In the genomic region with DNA sequence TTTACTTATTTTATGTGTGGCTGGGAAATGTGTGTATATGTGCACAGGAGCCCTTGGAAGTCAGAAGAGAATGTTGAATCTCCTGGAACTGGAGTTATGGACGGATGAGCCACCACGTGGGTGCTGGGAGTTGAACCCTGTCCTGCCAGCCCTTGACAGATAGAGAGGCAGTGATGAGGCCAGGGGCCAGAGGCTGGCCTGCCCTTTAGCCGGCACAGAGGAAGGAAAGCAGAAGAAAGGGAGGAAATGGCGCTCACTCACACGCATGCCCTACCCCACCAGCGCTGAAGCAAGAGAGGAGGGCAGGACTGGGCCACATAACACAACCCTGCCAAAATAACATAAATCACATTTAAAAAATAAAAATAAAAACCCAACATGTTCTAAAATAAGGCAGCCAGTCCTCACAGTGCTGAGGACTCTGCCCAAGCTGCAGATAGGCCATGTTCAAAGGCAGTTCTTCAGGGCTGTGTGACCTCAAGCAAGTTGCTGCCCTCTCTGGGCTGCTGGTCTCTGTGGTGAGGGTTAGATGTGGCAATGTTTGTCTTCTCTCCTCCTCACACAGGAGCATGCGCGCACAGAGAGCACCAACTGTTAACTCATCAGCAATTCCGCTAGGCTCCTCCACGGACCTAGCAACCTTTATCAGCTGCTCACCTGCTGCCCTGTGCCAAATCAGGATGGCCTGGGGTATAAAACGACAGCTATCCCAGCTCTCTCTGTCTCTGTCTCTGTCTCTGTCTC, we compare ENCODE assay signal across 11 mouse cellular contexts. TPM values are rescaled to one million over a fixed set of nuclear protein-coding genes. Genes with fewer than 3 reads are reported as not detected.
DNase-seq lines count a peak whose midpoint lies in the region; ATAC-seq and TF ChIP-seq lines count a peak whose summit lies in the region.
"Had no signal": no experiment of that assay in that cellular context is flagged by ENCODE, and none has a peak within 500 bp of the region (broad histone marks: within the 10 kb centered on the region; RNA-seq: fewer than 3 reads in every experiment).

No protein-coding gene starts in this region.

- no peak overlapping the region for H3K9ac ChIP-seq in midbrain, embryonic 11.5 days (ENCODE audit: low read length)
- no peak overlapping the region for H3K9ac ChIP-seq in midbrain, embryonic 14.5 days (replicated peaks; ENCODE audit: low read length)
- H3K9ac ChIP-seq in kidney, postnatal 0 days (ENCODE audit: low read depth, low read length), result no peak overlapping the region
- H3K9ac ChIP-seq in liver, embryonic 14.5 days (replicated peaks), result no peak overlapping the region
- H3K9ac ChIP-seq in midbrain, postnatal 0 days (replicated peaks; ENCODE audit: low read length, poor library complexity, severe bottlenecking), result no peak overlapping the region
- H3K9ac ChIP-seq: liver, embryonic 13.5 days had no signal

- no peaks in the 10 kb centered on the region for H3K27me3 ChIP-seq in midbrain, embryonic 11.5 days (ENCODE audit: control insufficient read depth, insufficient read depth, low read length)
- no peaks in the 10 kb centered on the region for H3K27me3 ChIP-seq in midbrain, embryonic 14.5 days (ENCODE audit: control insufficient read depth, insufficient read depth, low read length)
- H3K27me3 ChIP-seq in kidney, postnatal 0 days (ENCODE audit: insufficient read depth, low read length), result no peaks in the 10 kb centered on the region
- no peaks in the 10 kb centered on the region for H3K27me3 ChIP-seq in liver, embryonic 14.5 days (ENCODE audit: control insufficient read depth, insufficient read depth, low read length)
- H3K27me3 ChIP-seq in midbrain, postnatal 0 days (ENCODE audit: insufficient read depth, low read length), result no peaks in the 10 kb centered on the region
- H3K27me3 ChIP-seq: CH12.LX; liver, embryonic 13.5 days had no signal

- peak; percentile 68 for DNase-seq in midbrain, embryonic 11.5 days (ENCODE audit: low spot score, missing footprints)
- DNase-seq in midbrain, embryonic 14.5 days, result no peak
- DNase-seq in kidney, postnatal 0 days (ENCODE audit: low spot score), result peak; percentile 40
- DNase-seq in liver, embryonic 14.5 days (ENCODE audit: low read depth in 3 of 3, low spot score in 3 of 3), result no peak
- peak; percentile 75 for DNase-seq in yolk sac, embryonic 10.5 days (ENCODE audit: low spot score)
- DNase-seq in heart, postnatal 25 days (ENCODE audit: low spot score), result no peak
- no peak for DNase-seq in embryo, embryonic 10.5 days (ENCODE audit: low spot score)
- no peak for DNase-seq in midbrain, postnatal 0 days (ENCODE audit: low spot score)
- DNase-seq: liver, embryonic 13.5 days had no signal

- WGBS in midbrain, embryonic 11.5 days, result 79% methylated on average over 11 of the region's 11 CpGs
- WGBS in midbrain, embryonic 14.5 days, result 81% methylated on average over 11 of the region's 11 CpGs
- 42% methylated on average over 11 of the region's 11 CpGs for WGBS in kidney, postnatal 0 days
- 33% methylated on average over 11 of the region's 11 CpGs for WGBS in liver, embryonic 14.5 days (ENCODE audit: insufficient replicate concordance)
- 72% methylated on average over 11 of the region's 11 CpGs for WGBS in midbrain, postnatal 0 days

- intact Hi-C loops in heart, postnatal 25 days (cut with DNase I), result no loop called here

- no peak overlapping the region for H3K27ac ChIP-seq in midbrain, embryonic 11.5 days (ENCODE audit: low read depth, low read length)
- no peak overlapping the region for H3K27ac ChIP-seq in midbrain, embryonic 14.5 days (replicated peaks; ENCODE audit: low read depth, low read length)
- H3K27ac ChIP-seq in kidney, postnatal 0 days, result peak overlapping the region; percentile 64
- no peak overlapping the region for H3K27ac ChIP-seq in liver, embryonic 14.5 days
- no peak overlapping the region for H3K27ac ChIP-seq in midbrain, postnatal 0 days (ENCODE audit: low read depth, low read length)
- H3K27ac ChIP-seq: liver, embryonic 13.5 days had no signal

- no peak for TF ChIP-seq EP300 in liver, embryonic 14.5 days (IDR thresholded peaks at IDR 0.05; ENCODE audit: low read depth)

- ATAC-seq in midbrain, embryonic 11.5 days (ENCODE audit: low FRiP score), result no peak
- ATAC-seq in midbrain, embryonic 14.5 days (ENCODE audit: low FRiP score, low TSS enrichment), result no peak
- no peak for ATAC-seq in kidney, postnatal 0 days (replicated peaks; ENCODE audit: low FRiP score, low read depth)
- peak; percentile 16; the same call in 1 of the 2 replicates for ATAC-seq in liver, embryonic 14.5 days (ENCODE audit: insufficient read depth)
- no peak for ATAC-seq in midbrain, postnatal 0 days (ENCODE audit: low FRiP score)
- ATAC-seq: inflammation-experienced regulatory T-cells, adult 6 months had no signal

- no peak overlapping the region for H3K4me3 ChIP-seq in midbrain, embryonic 11.5 days (ENCODE audit: low read depth, low read length)
- no peak overlapping the region for H3K4me3 ChIP-seq in midbrain, embryonic 14.5 days (replicated peaks; ENCODE audit: low read depth, low read length)
- H3K4me3 ChIP-seq in kidney, postnatal 0 days (replicated peaks; ENCODE audit: low read depth, low read length), result no peak overlapping the region
- H3K4me3 ChIP-seq in liver, embryonic 14.5 days (ENCODE audit: insufficient read depth in 1 of 2, low read depth in 2 of 2, low read length in 2 of 2), result no peak overlapping the region
- H3K4me3 ChIP-seq in midbrain, postnatal 0 days (ENCODE audit: low read depth, low read length), result no peak overlapping the region
- H3K4me3 ChIP-seq: liver, embryonic 13.5 days had no signal

- 0 out of 2 replicates have a peak, but pooled peaks cover 5% of the 10 kb centered on the region for H3K4me1 ChIP-seq in midbrain, embryonic 11.5 days (ENCODE audit: control insufficient read depth, insufficient read depth, low read length)
- H3K4me1 ChIP-seq in midbrain, embryonic 14.5 days (ENCODE audit: control insufficient read depth, insufficient read depth, low read length), result no peaks in the 10 kb centered on the region
- H3K4me1 ChIP-seq in kidney, postnatal 0 days (replicated peaks; ENCODE audit: insufficient read depth, low read length), result peaks cover 25% of the 10 kb centered on the region
- peaks cover 0 to 11% of the 10 kb centered on the region in 2 experiments; a peak in 2 of 4 replicates for H3K4me1 ChIP-seq in liver, embryonic 14.5 days (replicated peaks; ENCODE audit: control insufficient read depth in 2 of 2, insufficient read depth in 2 of 2, low read length in 1 of 2)
- no peaks in the 10 kb centered on the region for H3K4me1 ChIP-seq in midbrain, postnatal 0 days (ENCODE audit: insufficient read depth, low read length)

- H3K4me2 ChIP-seq in midbrain, embryonic 11.5 days, result no peak overlapping the region
- no peak overlapping the region for H3K4me2 ChIP-seq in midbrain, embryonic 14.5 days (ENCODE audit: low read length)
- H3K4me2 ChIP-seq in kidney, postnatal 0 days (ENCODE audit: low read length), result no peak overlapping the region
- H3K4me2 ChIP-seq in liver, embryonic 14.5 days (ENCODE audit: low read depth), result no peak overlapping the region
- H3K4me2 ChIP-seq in midbrain, postnatal 0 days (ENCODE audit: low read depth, low read length, poor library complexity, severe bottlenecking), result no peak overlapping the region
- H3K4me2 ChIP-seq: liver, embryonic 13.5 days had no signal

- H3K9me3 ChIP-seq in midbrain, embryonic 11.5 days (ENCODE audit: control insufficient read depth, low read length), result no peaks in the 10 kb centered on the region
- no peaks in the 10 kb centered on the region for H3K9me3 ChIP-seq in midbrain, embryonic 14.5 days (ENCODE audit: control insufficient read depth, low read length)
- no peaks in the 10 kb centered on the region for H3K9me3 ChIP-seq in kidney, postnatal 0 days (replicated peaks; ENCODE audit: low read length)
- no peaks in the 10 kb centered on the region for H3K9me3 ChIP-seq in liver, embryonic 14.5 days (ENCODE audit: control insufficient read depth, low read length)
- no peaks in the 10 kb centered on the region for H3K9me3 ChIP-seq in midbrain, postnatal 0 days (ENCODE audit: low read length)
- H3K9me3 ChIP-seq: liver, embryonic 13.5 days had no signal

- TF ChIP-seq CTCF in kidney, postnatal 0 days (IDR thresholded peaks at IDR 0.05; ENCODE audit: low read depth), result no peak
- no peak for TF ChIP-seq CTCF in liver, embryonic 14.5 days (IDR thresholded peaks at IDR 0.05; ENCODE audit: low read depth)
- no peak for TF ChIP-seq CTCF in midbrain, postnatal 0 days (IDR thresholded peaks at IDR 0.05)

- H3K36me3 ChIP-seq in midbrain, embryonic 11.5 days (ENCODE audit: control insufficient read depth, insufficient read depth, low read length), result no peaks in the 10 kb centered on the region
- no peaks in the 10 kb centered on the region for H3K36me3 ChIP-seq in midbrain, embryonic 14.5 days (ENCODE audit: control insufficient read depth, insufficient read depth, low read length)
- H3K36me3 ChIP-seq in kidney, postnatal 0 days (ENCODE audit: insufficient read depth, low read length), result no peaks in the 10 kb centered on the region
- no peaks in the 10 kb centered on the region for H3K36me3 ChIP-seq in liver, embryonic 14.5 days (replicated peaks; ENCODE audit: control insufficient read depth, insufficient read depth, low read depth)
- H3K36me3 ChIP-seq in midbrain, postnatal 0 days (ENCODE audit: insufficient read depth, low read length), result no peaks in the 10 kb centered on the region
- H3K36me3 ChIP-seq: liver, embryonic 13.5 days had no signal

RNA-seq across cellular contexts. Expression of a gene that starts 9.7 kb away (rescaled TPM):
- polyA plus RNA-seq in midbrain, embryonic 11.5 days (2014; fragmentation: Nextera tagmentation; extraction: Ambion mirVana), result 9.9 and 10.9 TPM in 2 replicates
- polyA plus RNA-seq in midbrain, embryonic 14.5 days (2014; fragmentation: Nextera tagmentation; extraction: Ambion mirVana), result 1.00 and 3.2 TPM in 2 replicates
- 37.3 and 40.4 TPM in 2 replicates for polyA plus RNA-seq in kidney, postnatal 0 days (2015; fragmentation: Nextera tagmentation; extraction: Ambion mirVana)
- polyA plus RNA-seq in liver, embryonic 14.5 days (2012; rRNA removed), result 0.94 and 1.1 TPM in 2 replicates
- polyA plus RNA-seq in liver, embryonic 14.5 days (2014; fragmentation: Nextera tagmentation; extraction: Ambion mirVana), result 1.1 and 1.4 TPM in 2 replicates
- 1 to 10 TPM; 6.7 to 7.3 TPM for total RNA-seq in heart, postnatal 25 days (2021)
- total RNA-seq in midbrain, postnatal 0 days (2014; rRNA removed), result 9.5 and 10.1 TPM in 2 replicates
- 5.9 and 6.3 TPM in 2 replicates for polyA plus RNA-seq in midbrain, postnatal 0 days (2015; fragmentation: Nextera tagmentation; extraction: Ambion mirVana)
- polyA plus RNA-seq: inflammation-experienced regulatory T-cells, adult 6 months had no signal

RNA-seq across cellular contexts. Expression of a gene that starts 18.1 kb away (rescaled TPM):
- 117 and 121 TPM in 2 replicates for polyA plus RNA-seq in midbrain, embryonic 11.5 days (2014; fragmentation: Nextera tagmentation; extraction: Ambion mirVana)
- 87.6 and 92.2 TPM in 2 replicates for polyA plus RNA-seq in midbrain, embryonic 14.5 days (2014; fragmentation: Nextera tagmentation; extraction: Ambion mirVana)
- 187 and 202 TPM in 2 replicates for polyA plus RNA-seq in kidney, postnatal 0 days (2015; fragmentation: Nextera tagmentation; extraction: Ambion mirVana)
- 46.2 and 64.9 TPM in 2 replicates for polyA plus RNA-seq in liver, embryonic 14.5 days (2012; rRNA removed)
- polyA plus RNA-seq in liver, embryonic 14.5 days (2014; fragmentation: Nextera tagmentation; extraction: Ambion mirVana), result 100 and 103 TPM in 2 replicates
- total RNA-seq in heart, postnatal 25 days (2021), result 100 to 1,000 TPM; 164 to 165 TPM
- total RNA-seq in midbrain, postnatal 0 days (2014; rRNA removed), result 65.3 and 65.8 TPM in 2 replicates
- polyA plus RNA-seq in midbrain, postnatal 0 days (2015; fragmentation: Nextera tagmentation; extraction: Ambion mirVana), result 96.9 and 102 TPM in 2 replicates

RNA-seq across cellular contexts. Expression of a gene that starts 18.3 kb away (rescaled TPM):
- polyA plus RNA-seq in midbrain, embryonic 11.5 days (2014; fragmentation: Nextera tagmentation; extraction: Ambion mirVana), result 49.6 and 55.2 TPM in 2 replicates
- polyA plus RNA-seq in midbrain, embryonic 14.5 days (2014; fragmentation: Nextera tagmentation; extraction: Ambion mirVana), result 36.4 and 40.1 TPM in 2 replicates
- polyA plus RNA-seq in kidney, postnatal 0 days (2015; fragmentation: Nextera tagmentation; extraction: Ambion mirVana), result 27.2 and 27.7 TPM in 2 replicates
- polyA plus RNA-seq in liver, embryonic 14.5 days (2012; rRNA removed), result 11.6 and 15.0 TPM in 2 replicates
- polyA plus RNA-seq in liver, embryonic 14.5 days (2014; fragmentation: Nextera tagmentation; extraction: Ambion mirVana), result 12.7 and 15.9 TPM in 2 replicates
- 10 to 100 TPM; 14.1 to 17.1 TPM for total RNA-seq in heart, postnatal 25 days (2021)
- total RNA-seq in midbrain, postnatal 0 days (2014; rRNA removed), result 44.7 and 51.1 TPM in 2 replicates
- polyA plus RNA-seq in midbrain, postnatal 0 days (2015; fragmentation: Nextera tagmentation; extraction: Ambion mirVana), result 24.8 and 26.5 TPM in 2 replicates

RNA-seq across cellular contexts. Expression of a gene that starts 41.8 kb away (rescaled TPM):
- 1.3 TPM in 2 replicates for polyA plus RNA-seq in midbrain, embryonic 11.5 days (2014; fragmentation: Nextera tagmentation; extraction: Ambion mirVana)
- polyA plus RNA-seq in midbrain, embryonic 14.5 days (2014; fragmentation: Nextera tagmentation; extraction: Ambion mirVana), result 1.1 and 2.6 TPM in 2 replicates
- 2.1 and 2.4 TPM in 2 replicates for polyA plus RNA-seq in kidney, postnatal 0 days (2015; fragmentation: Nextera tagmentation; extraction: Ambion mirVana)
- 8.8 and 10.9 TPM in 2 replicates for polyA plus RNA-seq in liver, embryonic 14.5 days (2012; rRNA removed)
- 11.2 and 12.5 TPM in 2 replicates for polyA plus RNA-seq in liver, embryonic 14.5 days (2014; fragmentation: Nextera tagmentation; extraction: Ambion mirVana)
- 1 to 10 TPM; 2.4 to 3.6 TPM for total RNA-seq in heart, postnatal 25 days (2021)
- total RNA-seq in midbrain, postnatal 0 days (2014; rRNA removed), result 0.52 and 3.1 TPM in 2 replicates
- polyA plus RNA-seq in midbrain, postnatal 0 days (2015; fragmentation: Nextera tagmentation; extraction: Ambion mirVana), result 1.9 and 2.3 TPM in 2 replicates

RNA-seq across cellular contexts. Expression of a gene that starts 55.0 kb away (rescaled TPM):
- 3.3 TPM in 2 replicates for polyA plus RNA-seq in midbrain, embryonic 11.5 days (2014; fragmentation: Nextera tagmentation; extraction: Ambion mirVana)
- 6.7 TPM in 2 replicates for polyA plus RNA-seq in midbrain, embryonic 14.5 days (2014; fragmentation: Nextera tagmentation; extraction: Ambion mirVana)
- 5.4 TPM in 2 replicates for polyA plus RNA-seq in kidney, postnatal 0 days (2015; fragmentation: Nextera tagmentation; extraction: Ambion mirVana)
- polyA plus RNA-seq in liver, embryonic 14.5 days (2012; rRNA removed), result 1.2 and 1.3 TPM in 2 replicates
- 1.1 and 1.2 TPM in 2 replicates for polyA plus RNA-seq in liver, embryonic 14.5 days (2014; fragmentation: Nextera tagmentation; extraction: Ambion mirVana)
- 1 to 10 TPM; 6.4 to 7.8 TPM for total RNA-seq in heart, postnatal 25 days (2021)
- 11.5 and 15.4 TPM in 2 replicates for total RNA-seq in midbrain, postnatal 0 days (2014; rRNA removed)
- 8.7 and 9.0 TPM in 2 replicates for polyA plus RNA-seq in midbrain, postnatal 0 days (2015; fragmentation: Nextera tagmentation; extraction: Ambion mirVana)

Comparison
In these comparisons a context has a peak if more than half of its experiments do, and no peak if none do; other contexts are left out.
1. DNase-seq: peak in midbrain, embryonic 11.5 days (single experiment), kidney, postnatal 0 days (single experiment) and yolk sac, embryonic 10.5 days (single experiment); none in midbrain, embryonic 14.5 days (single experiment), liver, embryonic 14.5 days (0 of 3), heart, postnatal 25 days (single experiment), embryo, embryonic 10.5 days (single experiment) and midbrain, postnatal 0 days (single experiment).